Mouse (Mus musculus) spleen, adult 18-20 months (tissue): ENCODE results near the gene Tbc1d20.
"Not testable (repeated sequence)": the region's sequence is repeated elsewhere in the genome, so short reads cannot be mapped to it uniquely, and the experiment has no call there.

Experiments
- DNase-seq, 2 experiments: peaks; one replicate each; pipeline ENCODE4 v3.0.0; 2022; ENCODE audit warnings: mixed read lengths in 2 of 2

The Tbc1d20 gene

DNA sequence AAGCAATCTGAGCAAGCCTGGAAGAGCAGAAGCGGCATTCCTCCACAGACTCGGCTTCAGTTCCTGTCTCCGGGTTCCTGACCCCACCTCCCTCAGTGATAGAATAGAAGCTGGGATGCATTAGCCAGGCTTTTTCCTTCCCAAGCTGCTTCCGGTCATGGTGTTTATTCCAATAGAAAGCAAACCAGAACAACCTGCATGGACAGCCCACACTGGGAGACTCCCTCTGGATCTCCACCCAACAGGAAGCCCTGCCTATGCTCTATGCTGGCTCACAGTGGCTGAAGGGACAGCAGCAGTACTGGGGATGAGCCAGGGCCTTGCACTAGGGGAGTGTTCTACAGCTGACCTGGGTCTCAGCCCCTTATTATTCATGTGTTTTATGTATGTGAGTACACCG is 34.4 kb downstream of the Tbc1d20 start:
- DNase-seq, result no peak

DNA sequence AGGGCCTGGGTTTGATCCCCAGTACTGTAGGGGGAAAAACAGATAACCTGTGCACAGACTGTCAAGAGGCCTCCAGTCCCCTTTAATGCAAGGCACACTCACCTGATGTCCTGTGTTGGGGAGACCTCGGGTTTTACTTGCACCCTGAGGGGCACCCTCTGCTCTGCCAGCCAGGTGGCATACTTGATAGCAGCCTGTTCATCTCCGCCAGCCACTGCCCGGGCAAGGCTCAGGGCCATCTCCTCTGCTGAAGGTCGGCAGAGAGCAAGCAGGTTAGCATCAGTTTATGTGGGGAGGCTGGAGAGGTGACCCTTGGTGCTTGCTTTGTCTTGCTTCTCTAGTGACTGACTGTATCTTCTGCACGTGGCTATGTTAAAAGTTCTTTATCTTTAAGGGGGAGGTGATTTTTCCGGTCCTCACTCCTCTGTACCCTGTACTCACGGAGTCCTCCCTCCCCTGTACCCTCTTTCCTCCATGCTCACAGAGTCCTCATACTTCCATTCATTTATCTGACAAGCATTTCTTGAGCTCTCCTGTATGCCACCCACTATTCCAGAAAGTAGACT is 37.3 kb downstream of the Tbc1d20 start:
- DNase-seq, result no peak

GRCm38 (mm10) chr2:152332101-152332825 is 38.6 kb downstream of the Tbc1d20 start, which contains the start of gene Rbck1:
Rbck1 (minus strand) TSS chr2:152332653.
- DNase-seq, result peak; percentile 80 to 84

- no peak for DNase-seq
Measured at GRCm38 (mm10) chr2:152333345-152334006, 39.8 kb downstream of the Tbc1d20 start.

- no peak for DNase-seq
Measured at GRCm38 (mm10) chr2:152335289-152335820, 41.7 kb downstream of the Tbc1d20 start.

GRCm38 (mm10) chr2:152336856-152337255 is 43.2 kb downstream of the Tbc1d20 start:
- DNase-seq, result no peak

GRCm38 (mm10) chr2:152337591-152338212 is 44.1 kb downstream of the Tbc1d20 start:
- no peak for DNase-seq

DNA sequence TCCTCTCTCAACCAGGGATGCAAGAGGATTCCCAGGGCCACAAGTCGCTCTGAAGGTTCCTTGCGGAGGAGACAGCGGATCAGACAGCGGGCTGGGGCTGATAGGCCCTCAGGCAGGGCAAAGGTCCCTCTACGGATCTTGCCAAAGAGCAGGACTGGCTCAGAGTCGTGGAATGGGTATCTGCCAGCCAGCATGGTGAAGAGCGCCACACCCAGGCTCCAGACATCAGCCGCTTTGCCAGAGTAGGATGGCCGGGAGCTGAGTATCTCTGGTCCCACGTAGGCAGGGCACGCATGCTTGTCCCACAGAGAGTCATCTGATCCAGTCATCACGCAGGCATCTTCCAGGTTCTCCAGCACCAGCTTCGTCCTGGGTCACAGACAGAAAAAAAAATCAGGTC is 44.7 kb downstream of the Tbc1d20 start:
- no peak for DNase-seq

DNA sequence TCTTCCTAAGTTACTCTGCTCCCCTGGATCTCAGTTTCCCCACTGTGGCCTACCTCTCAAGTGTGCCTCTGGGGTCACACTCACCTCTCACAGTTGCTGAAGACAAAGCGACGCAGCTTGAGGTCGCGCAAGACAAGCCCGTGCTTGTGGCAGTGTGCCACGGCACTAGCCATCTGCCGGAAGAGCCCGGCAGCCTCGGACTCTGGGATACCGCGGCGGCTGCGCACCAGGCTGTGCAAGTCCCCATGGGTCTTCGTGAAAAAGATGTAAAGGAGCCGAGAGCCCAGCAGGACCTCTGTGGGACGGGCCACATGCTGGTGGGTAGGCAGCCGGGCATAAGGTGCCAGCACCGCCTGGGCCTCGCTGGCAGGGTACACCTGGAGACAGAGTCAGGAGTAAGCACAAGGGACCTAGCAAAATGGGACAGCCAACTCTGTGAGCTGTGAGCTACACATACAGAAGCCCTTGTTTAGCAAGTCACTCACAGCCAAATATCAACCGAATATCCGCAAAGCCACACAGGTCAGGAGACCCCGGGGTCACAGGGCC is 46.1 kb downstream of the Tbc1d20 start:
- DNase-seq, result no peak

GRCm38 (mm10) chr2:152343329-152344213 is 49.9 kb downstream of the Tbc1d20 start, which contains the start of gene Trib3:
Trib3 (minus strand) TSS chr2:152344032.
- peak; percentile 69 to 79 for DNase-seq

DNA sequence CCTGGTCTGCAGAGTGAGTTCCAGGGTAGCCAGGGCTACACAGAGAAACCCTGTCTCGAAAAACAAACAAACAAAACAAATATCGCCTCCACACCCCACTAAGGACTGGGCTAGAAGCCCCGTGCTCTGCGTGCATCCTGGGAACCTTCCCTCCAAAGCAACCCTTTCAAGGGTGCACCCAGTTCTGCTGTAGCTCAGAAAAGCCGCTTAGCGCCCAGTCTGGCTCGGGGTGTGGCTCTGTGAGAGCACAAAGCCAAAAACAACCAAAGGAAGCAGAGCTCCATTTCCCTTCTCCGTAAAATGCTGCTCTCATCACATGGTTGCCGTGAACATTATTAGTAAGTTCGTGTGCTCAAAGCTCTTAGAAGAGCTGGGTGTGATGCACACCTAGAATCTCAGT is 50.7 kb downstream of the Tbc1d20 start:
- DNase-seq, result no peak

DNA sequence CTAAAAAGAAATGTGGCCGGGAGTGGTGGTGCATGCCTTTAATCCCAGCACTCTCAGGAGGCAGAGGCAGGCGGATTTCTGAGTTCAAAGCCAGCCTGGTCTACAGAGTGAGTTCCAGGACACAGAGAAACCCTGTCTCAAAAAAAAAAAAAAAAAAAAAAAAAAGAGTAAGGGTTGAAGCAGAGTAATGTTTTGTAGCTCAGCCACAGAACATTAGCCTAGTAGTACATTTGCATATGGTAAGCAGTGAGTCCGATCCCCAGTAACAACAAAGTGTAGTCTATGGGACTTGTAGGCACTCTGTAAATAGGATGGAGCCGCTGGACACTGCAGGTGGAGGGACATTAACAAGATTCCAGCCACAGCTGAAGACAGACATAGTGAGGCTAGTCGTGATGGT is 51.3 kb downstream of the Tbc1d20 start:
- no peak for DNase-seq

GRCm38 (mm10) chr2:152345393-152345792 is 51.8 kb downstream of the Tbc1d20 start:
- no peak for DNase-seq

DNA sequence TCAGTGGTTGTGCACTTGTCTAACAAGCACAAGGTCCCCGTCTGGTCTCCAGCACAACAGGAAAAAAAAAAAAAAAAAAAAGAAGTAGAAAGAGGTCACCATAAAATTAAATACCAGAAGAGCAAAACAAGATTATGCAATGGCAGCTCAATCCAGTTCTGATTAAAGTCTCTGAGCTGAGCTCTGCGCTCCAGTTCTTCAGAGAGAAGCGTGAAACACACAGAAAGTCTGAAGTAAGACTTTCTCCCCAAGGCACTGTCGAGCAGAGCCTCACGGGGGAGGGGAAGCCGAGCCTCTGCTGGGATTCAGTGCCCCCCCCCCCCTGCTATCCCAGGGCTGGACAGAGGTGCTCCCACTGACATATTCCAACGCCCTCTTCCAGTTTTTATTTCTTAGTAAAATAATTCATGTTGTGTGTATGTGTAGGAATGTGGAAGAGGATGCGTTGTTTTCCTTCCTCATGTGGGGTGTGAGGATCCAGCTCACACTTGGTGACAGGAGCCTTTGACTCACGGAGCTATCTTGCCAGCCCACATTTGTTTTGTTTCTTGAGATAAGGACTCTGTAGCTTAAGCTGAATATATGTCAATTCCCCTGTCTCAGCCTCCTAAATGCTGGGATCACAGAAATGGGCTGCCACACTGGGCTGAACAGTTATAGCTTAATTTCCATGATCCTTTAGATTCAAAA is 53.3 kb downstream of the Tbc1d20 start:
- DNase-seq, result no peak

- no peak for DNase-seq
Measured at GRCm38 (mm10) chr2:152347722-152348121, 54.1 kb downstream of the Tbc1d20 start.

- no peak for DNase-seq
Measured at GRCm38 (mm10) chr2:152349205-152349604, 55.6 kb downstream of the Tbc1d20 start.

- no peak for DNase-seq
Measured at GRCm38 (mm10) chr2:152349842-152350540, 56.4 kb downstream of the Tbc1d20 start.

DNA sequence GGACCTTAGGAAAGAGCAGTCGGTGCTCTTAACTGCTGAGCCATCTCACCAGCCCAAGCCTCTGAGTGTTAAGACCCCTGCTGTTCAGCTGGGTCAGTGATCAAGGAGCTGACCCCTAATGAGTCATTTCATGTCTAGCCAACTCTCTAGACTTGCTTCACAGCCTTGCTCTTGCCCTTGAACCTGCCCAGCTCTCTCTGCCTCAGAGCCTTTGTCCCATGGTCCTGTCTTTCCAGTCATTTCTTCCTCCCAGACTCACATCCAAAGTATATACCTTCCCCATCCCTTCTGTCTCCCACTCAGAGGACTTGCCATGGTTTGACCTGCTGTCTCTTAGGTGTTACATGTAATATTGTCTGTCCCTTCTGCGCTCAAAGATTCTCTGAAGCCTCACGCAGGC is 63.6 kb downstream of the Tbc1d20 start:
- DNase-seq, result no peak

DNA sequence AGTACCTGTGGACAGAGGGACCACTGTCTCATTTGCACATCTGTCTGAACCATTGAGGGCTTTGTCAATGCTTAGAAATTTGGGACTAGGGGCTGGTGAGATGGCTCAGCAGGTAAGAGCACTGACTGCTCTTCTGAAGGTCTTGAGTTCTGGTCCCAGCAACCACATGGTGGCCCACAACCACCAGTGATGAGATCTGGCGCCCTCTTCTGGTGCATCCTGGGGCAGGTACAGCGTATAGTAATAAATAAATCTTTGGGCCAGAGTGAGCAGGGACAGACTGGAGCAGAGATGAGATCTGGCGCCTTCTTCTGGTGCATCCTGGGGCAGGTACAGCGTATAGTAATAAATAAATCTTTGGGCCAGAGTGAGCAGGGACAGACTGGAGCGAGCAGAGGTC is 65.3 kb downstream of the Tbc1d20 start:
- not testable (repeated sequence) for DNase-seq

GRCm38 (mm10) chr2:152359616-152360015 is 66.0 kb downstream of the Tbc1d20 start:
- DNase-seq, result no peak
